Mouse (Mus musculus): ENCODE results near the gene Tex26.

DNA sequence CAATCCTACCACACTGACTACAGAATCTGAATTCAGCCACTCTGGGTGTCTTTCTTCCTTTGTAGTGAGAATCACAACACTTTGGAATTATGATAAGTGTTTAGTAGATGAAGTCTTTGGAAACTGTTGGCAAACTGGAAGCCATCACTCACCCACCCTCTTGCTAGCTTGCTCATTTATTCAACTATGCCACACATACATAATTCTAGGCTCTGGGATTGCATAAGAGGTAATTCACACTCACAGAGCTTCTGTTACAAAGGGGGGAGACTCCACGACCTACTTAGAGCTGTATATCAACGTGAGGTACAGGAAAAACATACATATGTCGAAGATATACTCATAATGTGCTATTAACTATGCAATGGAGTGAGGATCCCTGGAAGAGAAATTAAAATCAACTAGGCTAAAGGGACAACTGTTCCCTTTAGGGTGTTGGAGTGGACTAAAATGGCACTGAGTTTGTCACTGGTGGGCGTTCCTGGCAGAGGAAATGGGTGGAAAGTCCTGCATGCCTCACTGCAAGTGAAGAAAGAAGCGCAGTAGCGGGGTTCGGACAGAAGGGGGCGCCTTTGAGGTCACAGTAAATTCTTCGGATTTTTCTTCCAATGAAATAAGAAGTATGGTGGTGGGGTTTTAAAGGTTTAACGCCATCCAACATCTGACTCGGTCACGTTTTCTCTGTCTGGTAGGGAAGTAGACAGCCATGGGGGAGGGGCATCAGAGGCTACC, 44.0 kb downstream of the Tex26 start:
- TF ChIP-seq POLR2A (IDR thresholded peaks at IDR 0.05; ENCODE audit: insufficient read depth, low read depth, low read length) (no peak), CTCF (IDR thresholded peaks at IDR 0.05; ENCODE audit: insufficient read depth, low read depth, low read length) (peak; percentile 36; the same call in 1 of the 2 replicates)
